Mouse (Mus musculus): ENCODE measurements around the gene Eif2ak4.

- TF ChIP-seq CTCF (conservative IDR thresholded peaks at IDR 0.05; ENCODE audit: low read length), result no peak
- TF ChIP-seq POU5F1 (IDR thresholded peaks at IDR 0.05; ENCODE audit: borderline replicate concordance, low read length), result no peak
Measured at GRCm38 (mm10) chr2:118520042-118520933, 131.9 kb downstream of the Eif2ak4 start.
